Mouse (Mus musculus): ENCODE data around the gene Cep350.

GRCm38 (mm10) chr1:155826803-155827395, 146.2 kb downstream of the Cep350 start:
- TF ChIP-seq CTCF (IDR thresholded peaks at IDR 0.05; ENCODE audit: extremely low read depth, insufficient read length, insufficient replicate concordance, low read depth, low read length) = no peak
- no peak for TF ChIP-seq POLR2A (IDR thresholded peaks at IDR 0.05; ENCODE audit: low read depth, low read length)

All from small intestine, adult 2 months (tissue).